Mouse (Mus musculus) small intestine, adult 2 months (tissue): Measurements from ENCODE around the gene Ntf3. TPM values are rescaled to one million over a fixed set of nuclear protein-coding genes. Genes with fewer than 3 reads are reported as not detected.

Experiments used
- H3K27ac ChIP-seq: fragments of 200-500 bp; 2 replicates; pipeline ENCODE4 v1.5.1; 2012; ENCODE audit warnings: low read depth, low read length, control low read depth, inconsistent platforms; ENCODE audit not compliant: insufficient read depth
- H3K27me3 ChIP-seq: fragments of 200-500 bp; 2 replicates; pipeline ENCODE4 v1.6.1; 2012; ENCODE audit warnings: mild to moderate bottlenecking, moderate library complexity, low read length, inconsistent platforms; ENCODE audit not compliant: control insufficient read depth, insufficient read depth
- H3K36me3 ChIP-seq: fragments of 200-500 bp; 2 replicates; pipeline ENCODE4 v1.6.1; 2012; ENCODE audit warnings: mild to moderate bottlenecking, low read length, control low read depth, inconsistent platforms; ENCODE audit not compliant: control insufficient read depth, insufficient read depth
- H3K4me1 ChIP-seq: fragments of 200-500 bp; 2 replicates; pipeline ENCODE4 v1.6.1; 2012; ENCODE audit warnings: low read length, inconsistent platforms, mixed read lengths; ENCODE audit not compliant: control insufficient read depth, insufficient read depth, insufficient read length
- H3K4me3 ChIP-seq: fragments of 200-500 bp; 2 replicates; pipeline ENCODE4 v1.5.1; 2012; ENCODE audit warnings: low read depth, mild to moderate bottlenecking, control low read depth, inconsistent platforms, low read length, moderate library complexity
- CTCF ChIP-seq: fragments of 200-500 bp; IDR thresholded peaks from 2 replicates; pipeline ENCODE4 v1.5.1; 2012; ENCODE audit warnings: low read depth, mild to moderate bottlenecking, control low read depth, inconsistent platforms, low read length, moderate library complexity, mixed read lengths; ENCODE audit not compliant: insufficient replicate concordance, insufficient read length; ENCODE audit errors: extremely low read depth
- POLR2A ChIP-seq: fragments of 200-500 bp; IDR thresholded peaks from 2 replicates; pipeline ENCODE4 v1.6.1; 2012; ENCODE audit warnings: low read depth, mild to moderate bottlenecking, control low read depth, inconsistent platforms, low read length, moderate library complexity
- WGBS: fragments of 180-500 bp; shearing (Covaris S2); methylation state at CpG from one replicate; pipeline ENCODE4 v1.1.7; 2018; 5-methylcytosine and 5-hydroxymethylcytosine counted together
- polyA plus RNA-seq: library from polyadenylated mRNA; depleted of rRNA; stranded (reverse); fragments of >200 nt; gene quantifications from 2 replicates; pipeline ENCODE4 v1.2.3, GENCODE M21; 2012

The Ntf3 gene
- polyA plus RNA-seq, 1 experiment = 2.3 TPM

DNA sequence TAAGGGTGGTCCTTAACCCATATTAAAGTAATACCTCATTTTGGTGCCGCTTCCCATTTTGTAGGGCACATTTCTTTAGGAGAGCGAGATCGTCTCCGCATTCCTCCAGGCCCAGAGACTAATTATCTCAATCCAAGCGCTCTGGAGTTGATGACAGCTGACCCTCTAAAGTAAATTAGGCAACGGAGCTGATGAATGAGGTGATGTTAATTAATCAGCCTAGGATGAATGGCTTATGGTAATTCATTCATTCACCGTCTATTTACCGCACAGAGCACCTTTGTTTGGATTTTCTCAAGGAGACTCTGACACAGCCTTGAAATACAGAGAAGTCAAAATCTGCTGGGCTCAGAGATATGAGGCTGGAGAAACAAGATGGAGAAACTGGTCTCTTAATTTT lies 20.7 kb upstream of the Ntf3 start:
- no peaks in the 10 kb centered on the region for H3K27me3 ChIP-seq
- no peak overlapping the region for H3K4me3 ChIP-seq
- H3K4me1 ChIP-seq = no peaks in the 10 kb centered on the region
- no peak overlapping the region for H3K27ac ChIP-seq
- TF ChIP-seq POLR2A (no peak), CTCF (no peak)
- H3K36me3 ChIP-seq = no peaks in the 10 kb centered on the region
- WGBS = 83% methylated on average over 8 of the region's 8 CpGs

DNA sequence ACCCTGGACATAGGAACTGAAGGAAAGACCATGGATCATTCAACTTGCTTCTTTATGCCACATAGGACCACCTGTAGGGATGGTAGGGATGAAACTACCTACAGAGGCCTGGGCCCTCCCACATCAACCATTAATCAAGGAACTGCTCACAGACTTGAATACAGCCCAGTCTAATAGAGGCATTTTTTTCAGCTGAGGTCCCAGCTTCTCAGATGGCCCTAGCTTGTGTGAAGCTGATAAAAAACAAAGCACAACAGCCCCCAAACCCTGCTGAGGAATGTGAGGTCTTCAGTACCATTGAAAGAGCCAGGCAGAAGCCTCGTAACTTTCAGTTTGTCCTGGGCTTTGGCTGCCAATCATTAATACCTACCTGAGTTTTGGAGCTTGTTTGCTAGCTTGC lies 19.4 kb upstream of the Ntf3 start:
- no peak overlapping the region for H3K4me3 ChIP-seq
- no peak for TF ChIP-seq CTCF
- no peak for TF ChIP-seq POLR2A
- WGBS = 38% methylated on average over 1 of the region's 1 CpGs
- H3K36me3 ChIP-seq = no peaks in the 10 kb centered on the region
- H3K27me3 ChIP-seq = no peaks in the 10 kb centered on the region
- H3K4me1 ChIP-seq = no peaks in the 10 kb centered on the region
- H3K27ac ChIP-seq = no peak overlapping the region

DNA sequence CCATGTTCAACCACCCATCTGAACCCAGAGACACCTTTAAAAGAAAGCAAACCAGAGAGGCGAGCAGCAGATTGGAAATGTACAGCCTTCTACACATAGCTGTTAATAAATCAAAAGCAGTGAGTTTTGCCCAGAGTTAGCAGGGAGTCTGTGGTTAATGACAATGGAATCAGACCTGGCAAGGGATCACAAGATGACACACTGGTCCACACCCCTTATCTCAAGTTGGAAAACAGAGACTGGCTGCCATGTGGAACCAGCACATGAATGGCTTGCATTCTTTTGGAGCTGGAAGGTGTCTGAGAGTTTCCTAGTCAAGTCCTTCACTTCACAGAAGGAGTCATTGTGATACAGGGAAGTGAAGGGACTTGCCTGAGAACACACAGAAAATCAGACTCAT lies 5.4 kb upstream of the Ntf3 start:
- WGBS = 90% methylated on average over 1 of the region's 1 CpGs
- H3K36me3 ChIP-seq = no peaks in the 10 kb centered on the region
- no peak for TF ChIP-seq POLR2A
- TF ChIP-seq CTCF = no peak

DNA sequence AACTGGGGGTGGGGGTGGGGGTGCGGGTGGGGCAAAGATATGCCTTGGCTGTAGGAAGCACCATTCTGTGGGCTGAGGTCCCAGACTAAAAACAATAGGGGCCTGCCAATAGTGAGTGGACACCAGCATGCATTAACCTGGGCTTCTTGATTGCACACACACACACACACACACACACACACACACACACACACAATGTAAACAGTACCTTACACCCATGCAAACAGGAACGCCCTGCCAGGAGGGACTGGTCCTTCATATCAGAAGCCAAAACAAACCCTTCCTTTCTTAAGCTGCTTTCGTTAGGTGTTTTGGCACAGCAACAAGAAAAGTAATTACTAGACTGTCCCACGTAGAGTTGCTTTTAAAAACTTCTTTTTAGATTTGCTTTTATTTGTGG lies 4.1 kb upstream of the Ntf3 start:
- H3K4me3 ChIP-seq = no peak overlapping the region
- WGBS = 43% methylated on average over 4 of the region's 4 CpGs
- no peaks in the 10 kb centered on the region for H3K36me3 ChIP-seq
- no peak overlapping the region for H3K27ac ChIP-seq
- TF ChIP-seq POLR2A (no peak), CTCF (no peak)
- no peaks in the 10 kb centered on the region for H3K27me3 ChIP-seq
- H3K4me1 ChIP-seq = no peaks in the 10 kb centered on the region

More for the DNA sequence above, 5.4 kb upstream of the Ntf3 start:
- Histone ChIP-seq H3K27me3 (no peaks in the 10 kb centered on the region), H3K4me1 (no peaks in the 10 kb centered on the region), H3K4me3 (no peak overlapping the region), H3K27ac (no peak overlapping the region)

DNA sequence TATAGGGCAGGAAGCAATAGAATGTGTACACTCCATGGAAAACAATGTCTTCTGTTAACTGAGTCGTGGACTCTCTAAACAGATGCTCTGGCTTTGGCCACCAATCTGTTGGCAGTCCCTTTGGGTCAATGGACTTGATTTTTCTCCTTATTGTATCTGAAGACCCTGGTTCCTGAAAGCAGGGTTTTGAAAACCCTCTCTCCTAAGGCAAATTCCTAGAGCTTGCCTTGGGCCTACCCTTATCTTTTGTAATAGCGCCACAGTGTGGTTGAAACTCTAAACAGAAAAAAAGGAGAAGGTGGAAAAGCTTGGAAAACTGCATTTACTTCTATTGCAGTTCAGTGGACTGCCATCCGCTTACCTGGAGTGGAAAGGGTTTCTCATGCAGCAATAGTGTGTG lies 1.0 kb upstream of the Ntf3 start:
- Histone ChIP-seq H3K27ac (no peak overlapping the region), H3K4me3 (no peak overlapping the region), H3K4me1 (no peaks in the 10 kb centered on the region), H3K36me3 (no peaks in the 10 kb centered on the region), H3K27me3 (peaks cover 6% of the 10 kb centered on the region; the same call in 1 of the 2 replicates)
- no peak for TF ChIP-seq CTCF
- no peak for TF ChIP-seq POLR2A
- 20% methylated on average over 3 of the region's 3 CpGs for WGBS

DNA sequence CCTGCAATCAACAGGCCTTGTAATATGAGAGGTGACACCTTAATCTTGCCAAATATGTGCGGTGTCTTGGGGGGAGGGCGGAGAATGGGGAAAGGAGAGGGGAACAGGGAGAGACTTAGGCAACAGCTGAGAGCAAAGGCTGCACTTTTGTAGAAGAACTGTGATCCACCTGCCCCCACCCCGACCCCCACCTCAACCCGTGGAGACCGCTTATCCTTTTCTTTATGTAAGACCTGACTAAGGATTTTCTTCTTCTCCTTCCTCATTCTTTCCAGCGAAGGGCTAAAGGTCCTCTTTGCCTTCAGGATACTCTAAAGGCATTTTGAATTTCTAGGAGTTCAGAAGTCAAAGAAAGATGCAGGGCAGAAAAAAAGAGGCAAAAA lies 489 bp upstream of the Ntf3 start:
- Histone ChIP-seq H3K27me3 (peaks cover 6% of the 10 kb centered on the region; the same call in 1 of the 2 replicates), H3K4me1 (no peaks in the 10 kb centered on the region), H3K36me3 (no peaks in the 10 kb centered on the region), H3K4me3 (peak overlapping the region; percentile 34; the same call in 1 of the 2 replicates), H3K27ac (no peak overlapping the region)
- TF ChIP-seq CTCF (no peak), POLR2A (no peak)
- WGBS = 4% methylated on average over 6 of the region's 6 CpGs

DNA sequence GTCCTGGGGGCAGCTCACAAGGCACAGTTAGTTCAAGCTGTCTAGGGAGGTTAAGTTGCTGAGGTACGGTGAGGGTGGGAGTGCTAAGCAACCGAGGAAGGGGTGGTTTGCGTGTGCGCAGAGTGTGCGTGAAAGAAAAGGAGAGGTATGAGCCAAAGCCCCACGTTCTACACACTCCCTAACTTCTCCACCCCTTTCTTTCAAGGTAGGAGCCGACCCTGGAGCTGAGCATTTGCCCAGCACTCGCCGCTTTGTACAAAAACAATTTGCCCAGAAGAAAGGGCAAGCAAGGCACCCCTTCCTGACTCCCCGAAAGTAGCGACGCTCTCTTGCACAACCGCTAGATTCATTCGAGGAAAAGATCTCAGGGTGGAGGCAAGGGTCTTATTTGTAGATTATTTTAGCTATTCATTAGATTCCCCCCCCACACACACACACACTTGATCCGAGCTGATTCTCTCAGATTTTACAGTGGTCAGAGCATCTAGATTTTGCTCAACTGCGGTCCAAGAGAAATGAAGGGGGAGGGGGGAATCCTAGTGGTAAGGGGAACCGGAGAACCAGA lies 1.0 kb downstream of the Ntf3 start:
- Histone ChIP-seq H3K27ac (peak overlapping the region; percentile 1; the same call in 1 of the 2 replicates), H3K27me3 (peaks cover 6% of the 10 kb centered on the region; the same call in 1 of the 2 replicates), H3K4me3 (peak overlapping the region; percentile 45), H3K4me1 (no peaks in the 10 kb centered on the region), H3K36me3 (no peaks in the 10 kb centered on the region)
- TF ChIP-seq POLR2A = no peak
- TF ChIP-seq CTCF = no peak
- 25% methylated on average over 17 of the region's 17 CpGs for WGBS

DNA sequence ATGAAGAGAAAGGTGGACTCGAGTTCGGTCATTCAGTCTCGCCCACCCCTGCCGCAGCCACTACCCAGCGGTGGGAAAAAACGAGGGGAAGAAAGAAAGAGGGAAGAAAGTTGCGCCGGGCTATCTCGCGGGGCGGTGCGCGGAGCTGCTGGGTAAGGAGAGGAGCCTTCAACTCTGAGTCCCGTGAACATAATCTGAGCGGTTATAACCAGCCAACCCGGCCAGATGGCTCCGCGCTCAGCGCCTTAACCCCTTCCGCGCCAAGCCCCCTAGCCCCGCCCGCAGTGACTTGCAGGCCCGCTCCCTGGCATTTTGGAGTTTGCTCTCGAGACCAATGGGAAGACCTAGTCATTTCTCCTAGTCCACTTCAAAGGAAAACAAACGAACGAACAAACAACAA lies 1.9 kb downstream of the Ntf3 start:
- WGBS = 1% methylated on average over 27 of the region's 27 CpGs
- Histone ChIP-seq H3K27me3 (peaks cover 6% of the 10 kb centered on the region; the same call in 1 of the 2 replicates), H3K4me3 (peak overlapping the region; percentile 66), H3K27ac (peak overlapping the region; percentile 54; the same call in 1 of the 2 replicates), H3K4me1 (no peaks in the 10 kb centered on the region), H3K36me3 (no peaks in the 10 kb centered on the region)
- TF ChIP-seq CTCF (no peak), POLR2A (no peak; the same call in 1 of the 2 replicates)
